Comparison of ENCODE assay signal across 7 mouse cellular contexts in the genomic region with DNA sequence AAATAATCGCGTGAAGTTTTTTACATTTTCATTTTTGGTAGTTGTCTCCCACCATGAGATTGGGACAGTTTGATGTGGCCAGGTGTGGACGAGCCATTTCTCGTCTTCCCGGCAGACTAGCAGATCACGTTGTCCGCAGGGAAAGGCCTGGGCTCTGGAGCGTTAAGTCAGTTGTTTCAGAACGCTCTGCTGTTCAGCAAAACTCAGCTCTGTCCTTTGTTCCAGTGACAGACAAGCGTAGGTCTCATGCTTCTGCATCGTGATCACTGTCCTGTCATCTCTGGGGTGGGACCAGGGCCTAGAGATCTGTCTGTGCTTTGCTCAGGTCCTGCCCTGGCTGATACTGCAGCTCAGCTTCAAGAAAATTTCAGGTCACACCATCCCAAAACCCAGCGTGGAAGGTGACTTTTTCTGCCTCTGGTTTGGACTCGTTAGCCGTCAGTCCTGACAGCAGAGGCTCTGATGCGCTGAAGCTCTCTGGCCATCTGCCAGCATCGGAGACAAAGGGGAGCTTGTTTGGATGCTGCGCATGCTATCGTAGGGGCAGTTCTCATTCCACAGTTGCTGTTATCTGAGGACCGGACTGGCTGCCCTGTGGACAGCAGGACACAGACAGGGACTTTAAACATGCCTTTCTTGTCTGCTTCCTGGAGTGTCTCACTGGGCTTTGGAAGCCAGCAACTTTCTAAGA. TPM values are rescaled to one million over a fixed set of nuclear protein-coding genes. Genes with fewer than 3 reads are reported as not detected.
DNase-seq lines count a peak whose midpoint lies in the region; ATAC-seq and TF ChIP-seq lines count a peak whose summit lies in the region.

No protein-coding gene starts in this region.

- H3K36me3 ChIP-seq in testis, adult 2 months (ENCODE audit: control insufficient read depth, insufficient read depth, low read length), result no peaks in the 10 kb centered on the region

- no peaks in the 10 kb centered on the region for H3K27me3 ChIP-seq in testis, adult 2 months (ENCODE audit: control insufficient read depth, insufficient read depth, low read length)

- H3K4me1 ChIP-seq in brown adipose tissue, adult 24 weeks (ENCODE audit: control insufficient read depth, insufficient read depth, insufficient read length, low read length), result peaks cover 15% of the 10 kb centered on the region
- no peaks in the 10 kb centered on the region for H3K4me1 ChIP-seq in testis, adult 2 months (ENCODE audit: control insufficient read depth, insufficient read depth, low read length)

- DNase-seq in cerebellum, postnatal 10 days, result peak; percentile 72 to 77
- peak; percentile 94 for DNase-seq in heart, adult 11 months
- DNase-seq in layer of hippocampus, adult 11-12 months (ENCODE audit: low spot score), result peak; percentile 70
- peak; percentile 67 to 77 for DNase-seq in lung, postnatal 4 days

- H3K4me3 ChIP-seq in brown adipose tissue, adult 24 weeks (ENCODE audit: insufficient read depth, low read depth, low read length), result peak overlapping the region; percentile 39
- H3K4me3 ChIP-seq in testis, adult 2 months (ENCODE audit: control insufficient read depth, low read depth, low read length), result no peak overlapping the region

- ATAC-seq in erythroblast, adult 5-6 weeks (replicated peaks; ENCODE audit: low FRiP score, poor library complexity, severe bottlenecking), result no peak

- peak overlapping the region; percentile 94 for H3K27ac ChIP-seq in brown adipose tissue, adult 24 weeks (replicated peaks; ENCODE audit: low read depth, low read length)
- peak overlapping the region; percentile 36; the same call in 1 of the 2 replicates for H3K27ac ChIP-seq in testis, adult 2 months (ENCODE audit: control insufficient read depth, insufficient read depth, low read depth, low read length)

- TF ChIP-seq CTCF in testis, adult 2 months (IDR thresholded peaks at IDR 0.05; ENCODE audit: control insufficient read depth, insufficient read depth, insufficient replicate concordance, low read depth, low read length), result no peak

- no peak for TF ChIP-seq POLR2A in testis, adult 2 months (IDR thresholded peaks at IDR 0.05; ENCODE audit: control insufficient read depth, low read depth, low read length)

RNA-seq across cellular contexts. Expression of a gene that starts 45.6 kb away (rescaled TPM):
- 5.0 and 8.7 TPM in 2 replicates for polyA plus RNA-seq in brown adipose tissue, adult 24 weeks (2012; ENCODE audit: insufficient read depth, insufficient read length, missing spikeins)
- polyA plus RNA-seq in testis, adult 2 months (2012; rRNA removed), result 3.3 and 4.4 TPM in 2 replicates
- not detected in 2 replicates for total RNA-seq in erythroblast, adult 5-6 weeks (2015; ENCODE audit: low replicate concordance)
- total RNA-seq in erythroblast, adult 5-6 weeks (2017; ENCODE audit: low replicate concordance), result not detected in 2 replicates
